Mouse (Mus musculus): Measurements from ENCODE around the gene Ier5. TPM values are rescaled to one million over a fixed set of nuclear protein-coding genes. Genes with fewer than 3 reads are reported as not detected.

Gene Ier5
- polyA plus RNA-seq, 1 experiment: not detected

DNA sequence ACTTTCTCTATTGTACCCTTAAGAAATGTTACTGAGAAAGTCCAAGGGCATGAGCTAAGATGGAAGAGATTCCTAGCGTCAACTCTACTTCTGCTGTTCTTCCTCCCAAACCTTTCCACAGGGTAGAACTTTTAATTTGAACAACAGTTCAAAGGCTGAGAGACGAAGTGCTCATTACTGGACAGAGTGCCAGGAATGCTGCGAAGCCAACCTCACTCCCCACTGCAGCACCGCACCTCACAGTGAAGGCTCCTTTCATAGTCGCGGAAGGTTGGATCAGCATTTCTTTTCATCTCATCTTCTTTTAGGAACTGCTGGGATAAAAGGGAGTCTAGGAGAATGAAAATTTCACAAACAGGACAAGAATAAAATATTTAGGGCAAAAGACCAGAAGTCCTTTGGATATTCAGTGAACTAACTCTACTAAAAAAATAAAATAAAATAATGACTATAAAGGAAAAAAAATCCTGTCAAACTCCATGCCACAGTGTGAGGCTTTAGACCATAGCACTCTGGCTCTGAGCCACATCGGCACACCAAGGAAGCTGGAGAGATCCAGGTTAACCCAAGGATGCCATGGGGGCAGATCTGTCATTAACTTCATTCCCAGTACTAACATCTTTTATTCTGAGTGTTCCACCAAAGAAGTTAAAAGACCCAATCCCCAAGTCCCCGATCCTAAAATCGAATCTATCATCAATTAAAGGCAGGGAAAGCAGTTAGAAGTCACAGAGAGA, 5.3 kb downstream of the Ier5 start:
- TF ChIP-seq POLR2A (IDR thresholded peaks at IDR 0.05; ENCODE audit: insufficient read depth, low read depth, low read length) (no peak), CTCF (IDR thresholded peaks at IDR 0.05; ENCODE audit: insufficient read depth, low read depth, low read length) (no peak)
- Histone ChIP-seq H3K4me1 (ENCODE audit: control insufficient read depth, insufficient read depth, low read length) (peaks cover 33% of the 10 kb centered on the region), H3K27ac (ENCODE audit: insufficient read depth, low read depth, low read length) (no peak overlapping the region), H3K4me3 (ENCODE audit: insufficient read depth, low read depth, low read length) (no peak overlapping the region)
- 64% methylated on average over 9 of the region's 9 CpGs for WGBS

DNA sequence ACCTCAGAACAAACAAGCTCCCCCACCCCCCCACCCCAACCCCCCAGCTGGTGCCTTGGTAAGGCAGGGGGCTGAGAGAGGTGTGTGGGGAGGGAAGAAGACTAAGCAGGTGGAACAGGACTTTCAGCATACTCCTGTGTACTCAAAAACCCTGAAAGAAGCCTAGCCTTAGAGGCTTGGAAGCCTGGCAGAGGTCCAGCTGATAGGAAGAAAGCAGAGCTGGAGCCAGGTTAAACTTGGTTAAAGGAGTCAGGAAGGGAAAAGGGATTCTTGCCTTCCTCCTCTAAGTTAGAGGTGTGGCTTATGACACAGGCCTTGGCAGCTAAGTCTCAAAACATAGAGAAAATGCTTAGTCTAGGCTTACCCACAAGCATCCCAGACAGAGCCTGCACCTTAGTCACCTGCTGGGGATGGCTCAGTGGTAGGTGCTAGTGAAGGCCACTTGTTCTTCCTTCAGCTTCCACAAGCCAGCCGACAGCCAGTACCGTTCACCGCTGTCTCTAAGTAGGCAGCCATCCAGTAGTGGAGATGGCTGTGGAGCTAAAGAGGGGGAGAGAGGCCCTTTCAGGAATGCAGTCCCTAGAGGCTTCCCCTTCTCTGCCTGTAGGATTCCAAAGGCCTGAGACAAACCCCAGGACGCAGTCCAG, 6.2 kb downstream of the Ier5 start:
- H3K4me3 ChIP-seq (ENCODE audit: insufficient read depth, low read depth, low read length): no peak overlapping the region
- H3K27ac ChIP-seq (ENCODE audit: insufficient read depth, low read depth, low read length): peak overlapping the region; percentile 15; the same call in 1 of the 2 replicates
- peaks cover 33% of the 10 kb centered on the region for H3K4me1 ChIP-seq (ENCODE audit: control insufficient read depth, insufficient read depth, low read length)
- TF ChIP-seq POLR2A (IDR thresholded peaks at IDR 0.05; ENCODE audit: insufficient read depth, low read depth, low read length) (no peak), CTCF (IDR thresholded peaks at IDR 0.05; ENCODE audit: insufficient read depth, low read depth, low read length) (no peak)
- WGBS: 42% methylated on average over 4 of the region's 4 CpGs

- H3K27ac ChIP-seq (ENCODE audit: insufficient read depth, low read depth, low read length): peak overlapping the region; percentile 95
- 8% methylated on average over 14 of the region's 14 CpGs for WGBS
- H3K4me1 ChIP-seq (ENCODE audit: control insufficient read depth, insufficient read depth, low read length): peaks cover 36% of the 10 kb centered on the region
- TF ChIP-seq POLR2A (IDR thresholded peaks at IDR 0.05; ENCODE audit: insufficient read depth, low read depth, low read length) (no peak), CTCF (IDR thresholded peaks at IDR 0.05; ENCODE audit: insufficient read depth, low read depth, low read length) (no peak)
- no peak overlapping the region for H3K4me3 ChIP-seq (ENCODE audit: insufficient read depth, low read depth, low read length)
Observed at GRCm38 (mm10) chr1:155091842-155092800, 7.3 kb downstream of the Ier5 start.

DNA sequence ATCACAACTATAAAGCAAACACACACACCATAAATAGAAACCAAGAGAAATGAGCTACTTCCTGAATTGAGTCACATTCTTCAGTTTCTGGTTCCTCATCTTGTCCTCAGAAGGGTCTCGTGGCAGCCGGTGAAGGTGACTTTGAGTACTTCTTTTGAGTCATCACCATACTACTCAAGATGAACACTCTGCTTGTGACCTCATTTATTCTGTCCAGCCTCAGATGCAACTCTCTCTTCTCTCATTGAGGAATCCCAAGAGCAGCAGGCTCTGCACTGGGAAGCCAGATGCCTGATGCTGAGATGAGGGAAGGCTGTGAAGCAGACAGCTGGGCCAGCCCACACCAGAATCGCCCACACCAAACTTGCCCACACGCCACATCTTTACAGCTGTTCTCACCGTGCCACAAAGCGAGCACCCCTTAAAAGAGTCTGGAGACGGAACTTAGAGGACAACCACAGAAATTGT, 8.0 kb downstream of the Ier5 start:
- WGBS: 25% methylated on average over 7 of the region's 7 CpGs
- peaks cover 42% of the 10 kb centered on the region for H3K4me1 ChIP-seq (ENCODE audit: control insufficient read depth, insufficient read depth, low read length)
- H3K4me3 ChIP-seq (ENCODE audit: insufficient read depth, low read depth, low read length): no peak overlapping the region
- peak overlapping the region; percentile 95 for H3K27ac ChIP-seq (ENCODE audit: insufficient read depth, low read depth, low read length)
- TF ChIP-seq POLR2A (IDR thresholded peaks at IDR 0.05; ENCODE audit: insufficient read depth, low read depth, low read length): no peak
- TF ChIP-seq CTCF (IDR thresholded peaks at IDR 0.05; ENCODE audit: insufficient read depth, low read depth, low read length): no peak

DNA sequence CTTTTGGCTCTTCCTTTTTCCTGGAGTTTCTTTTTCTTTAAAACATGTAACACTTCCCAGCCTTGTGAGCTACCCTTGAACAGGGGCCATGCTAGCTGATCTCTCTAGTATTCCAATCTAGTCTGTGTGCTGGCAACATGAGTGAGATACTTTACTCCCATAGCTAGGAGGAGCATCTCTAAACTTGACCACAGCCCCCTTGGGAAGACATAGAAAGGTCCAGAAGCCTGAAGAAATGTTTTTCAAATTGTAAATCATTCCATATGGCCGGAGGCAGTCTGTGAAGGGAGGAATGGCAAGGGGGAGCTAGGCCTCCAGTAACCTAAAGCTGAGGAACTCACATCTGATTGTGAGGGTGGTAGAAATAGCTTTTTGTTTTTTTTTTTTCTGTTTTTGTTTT, 8.7 kb downstream of the Ier5 start:
- no peak for TF ChIP-seq CTCF (IDR thresholded peaks at IDR 0.05; ENCODE audit: insufficient read depth, low read depth, low read length)
- TF ChIP-seq POLR2A (IDR thresholded peaks at IDR 0.05; ENCODE audit: insufficient read depth, low read depth, low read length): no peak
- Histone ChIP-seq H3K27ac (ENCODE audit: insufficient read depth, low read depth, low read length) (no peak overlapping the region), H3K4me3 (ENCODE audit: insufficient read depth, low read depth, low read length) (no peak overlapping the region), H3K4me1 (ENCODE audit: control insufficient read depth, insufficient read depth, low read length) (peaks cover 45% of the 10 kb centered on the region)
- whole genome bisulfite sequencing: 83% methylated on average over 1 of the region's 1 CpGs

GRCm38 (mm10) chr1:155090327-155090726, 9.1 kb downstream of the Ier5 start:
- Histone ChIP-seq H3K27ac (ENCODE audit: insufficient read depth, low read depth, low read length) (no peak overlapping the region), H3K4me3 (ENCODE audit: insufficient read depth, low read depth, low read length) (no peak overlapping the region), H3K4me1 (ENCODE audit: control insufficient read depth, insufficient read depth, low read length) (peaks cover 48% of the 10 kb centered on the region)
- 92% methylated on average over 7 of the region's 7 CpGs for WGBS
- TF ChIP-seq POLR2A (IDR thresholded peaks at IDR 0.05; ENCODE audit: insufficient read depth, low read depth, low read length) (no peak), CTCF (IDR thresholded peaks at IDR 0.05; ENCODE audit: insufficient read depth, low read depth, low read length) (no peak)

DNA sequence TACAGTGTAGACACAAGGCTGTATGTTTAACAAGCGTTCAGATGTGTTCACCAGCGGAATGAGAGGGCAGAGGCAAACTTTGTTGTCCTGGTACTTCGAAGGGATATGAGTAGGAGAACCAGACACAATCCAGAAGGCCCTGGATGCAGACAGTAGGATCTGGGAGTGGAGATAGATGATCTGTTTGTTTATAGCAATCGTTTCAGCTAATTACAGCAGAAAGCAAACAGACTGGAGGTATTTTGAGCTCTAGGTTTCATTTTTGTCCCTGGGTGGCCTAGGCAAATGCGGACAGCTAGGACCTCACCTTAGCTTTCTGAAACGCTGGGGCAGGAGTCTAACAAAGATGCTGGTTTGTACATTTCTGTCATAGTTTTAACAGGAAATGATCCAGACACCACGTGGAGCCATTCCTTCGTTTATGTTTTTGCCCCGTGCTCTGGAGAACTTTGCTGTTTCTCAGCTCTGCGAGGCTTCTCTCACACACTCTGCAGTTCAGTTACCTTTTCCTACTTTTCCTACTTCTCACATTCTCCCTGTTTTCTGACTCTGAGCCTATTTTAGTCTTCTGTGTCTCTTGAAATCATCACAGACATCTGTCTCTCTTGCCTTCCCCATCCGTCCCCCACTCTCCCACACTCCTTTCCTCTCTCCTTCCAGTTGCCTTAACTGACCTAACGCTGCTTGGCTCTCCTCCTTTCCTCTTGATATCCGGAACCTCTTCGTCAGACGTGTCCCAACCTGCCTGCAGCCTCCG, 10.4 kb downstream of the Ier5 start:
- peaks cover 54% of the 10 kb centered on the region for H3K4me1 ChIP-seq (ENCODE audit: control insufficient read depth, insufficient read depth, low read length)
- TF ChIP-seq POLR2A (IDR thresholded peaks at IDR 0.05; ENCODE audit: insufficient read depth, low read depth, low read length) (no peak), CTCF (IDR thresholded peaks at IDR 0.05; ENCODE audit: insufficient read depth, low read depth, low read length) (no peak)
- H3K27ac ChIP-seq (ENCODE audit: insufficient read depth, low read depth, low read length): no peak overlapping the region
- no peak overlapping the region for H3K4me3 ChIP-seq (ENCODE audit: insufficient read depth, low read depth, low read length)
- WGBS: 66% methylated on average over 16 of the region's 16 CpGs

DNA sequence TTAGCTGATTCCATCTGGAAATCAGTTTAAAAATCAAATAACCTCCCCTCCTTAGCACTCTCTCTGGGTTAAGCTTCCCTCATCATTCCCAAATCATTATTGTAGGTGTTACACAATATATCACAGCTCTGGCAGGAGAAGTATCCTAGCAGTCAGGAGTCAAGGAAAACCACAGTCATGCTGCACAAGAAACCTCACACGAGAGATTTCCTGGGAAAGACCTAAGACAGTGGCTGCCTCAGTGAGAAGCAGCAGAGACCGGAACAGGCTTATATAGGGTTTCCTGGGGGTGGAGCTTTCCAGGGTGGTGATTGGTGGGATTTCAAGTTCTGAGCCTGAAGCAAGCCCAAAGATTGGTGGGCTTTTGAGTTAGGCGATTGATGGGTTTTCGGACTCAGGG, 11.4 kb downstream of the Ier5 start:
- Histone ChIP-seq H3K27ac (ENCODE audit: insufficient read depth, low read depth, low read length) (no peak overlapping the region), H3K4me3 (ENCODE audit: insufficient read depth, low read depth, low read length) (no peak overlapping the region), H3K4me1 (ENCODE audit: control insufficient read depth, insufficient read depth, low read length) (peaks cover 50% of the 10 kb centered on the region)
- 86% methylated on average over 4 of the region's 4 CpGs for WGBS
- no peak for TF ChIP-seq POLR2A (IDR thresholded peaks at IDR 0.05; ENCODE audit: insufficient read depth, low read depth, low read length)
- TF ChIP-seq CTCF (IDR thresholded peaks at IDR 0.05; ENCODE audit: insufficient read depth, low read depth, low read length): no peak
